Mouse (Mus musculus) monocyte, adult 2 months (primary cell): ENCODE results near the gene Scyl1.
"Not testable (repeated sequence)": the region's sequence is repeated elsewhere in the genome, so short reads cannot be mapped to it uniquely, and the experiment has no call there.

Experiments
- DNase-seq, 2 experiments: peaks; one replicate each; pipeline ENCODE4 v3.0.0; 2022; ENCODE audit warnings: low spot score in 2 of 2, low read depth in 1 of 2

Scyl1 gene

DNA sequence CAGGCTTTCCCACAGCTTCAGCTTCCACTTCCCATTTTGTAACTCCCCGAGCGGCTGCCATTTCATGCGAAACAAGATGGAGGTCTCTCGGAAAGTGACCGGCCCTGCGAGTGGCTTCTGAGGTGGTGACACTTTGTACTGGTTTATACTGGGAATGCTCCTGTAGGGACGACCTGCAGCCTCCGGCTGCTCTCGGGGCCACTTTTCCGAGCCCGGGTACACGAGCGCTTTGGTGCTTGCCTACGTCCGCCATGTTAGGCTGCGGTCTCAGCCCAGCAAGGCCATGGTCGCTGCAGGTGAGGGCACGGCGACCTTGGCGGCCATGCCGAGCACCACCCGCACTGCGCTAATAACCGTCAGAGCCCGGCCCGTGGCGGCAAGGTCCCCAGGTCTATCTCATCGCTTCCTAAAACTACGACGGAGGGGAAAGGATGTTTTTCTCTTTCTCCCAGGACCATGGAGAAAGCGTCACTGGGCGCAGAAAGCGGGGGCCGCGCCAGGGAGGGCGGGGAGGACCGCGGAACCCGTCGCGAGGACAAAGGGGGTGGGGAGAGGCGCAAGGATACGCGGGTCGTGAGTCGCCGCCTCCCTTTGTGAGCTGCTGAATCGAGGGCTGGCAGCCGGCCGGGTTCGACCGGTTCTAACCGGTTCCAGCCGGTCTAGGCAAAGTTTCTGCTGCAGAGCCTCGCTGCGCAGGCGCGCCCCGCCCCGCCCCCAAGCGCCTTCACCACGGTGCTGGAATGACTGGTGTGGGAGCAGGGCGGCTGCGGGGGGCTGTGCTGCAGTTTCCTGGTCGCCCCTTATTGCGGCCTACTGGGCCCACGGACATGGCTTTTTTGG is 32.0 kb upstream of the Scyl1 start:
- peak; percentile 96 to 98 for DNase-seq

- DNase-seq = no peak
These were observed 31.5 kb upstream of the Scyl1 start for GRCm38 (mm10) chr19:5802787-5803040.

GRCm38 (mm10) chr19:5802011-5802786 is 31.0 kb upstream of the Scyl1 start:
- DNase-seq = peak; percentile 82 to 97

GRCm38 (mm10) chr19:5801432-5801964 is 30.3 kb upstream of the Scyl1 start:
- DNase-seq = no peak

GRCm38 (mm10) chr19:5800632-5801431 is 29.6 kb upstream of the Scyl1 start:
- DNase-seq = no peak

DNA sequence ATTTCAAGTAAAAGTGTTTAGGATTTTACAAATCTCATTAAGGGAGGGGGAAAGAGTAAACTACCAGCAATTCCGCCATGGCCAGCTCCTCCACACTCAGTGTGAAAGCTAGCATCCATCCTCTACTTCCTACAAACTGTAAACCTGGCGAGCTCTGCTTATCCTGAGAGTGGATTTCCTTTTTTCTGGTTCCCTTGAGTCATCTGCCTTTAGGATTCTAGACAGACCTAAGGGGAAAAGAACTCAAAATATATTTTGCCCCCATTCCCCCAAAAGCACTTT is 29.1 kb upstream of the Scyl1 start:
- no peak for DNase-seq

GRCm38 (mm10) chr19:5799566-5800349 is 28.5 kb upstream of the Scyl1 start:
- no peak for DNase-seq

- no peak for DNase-seq
These were observed 27.7 kb upstream of the Scyl1 start for GRCm38 (mm10) chr19:5798700-5799479.

DNA sequence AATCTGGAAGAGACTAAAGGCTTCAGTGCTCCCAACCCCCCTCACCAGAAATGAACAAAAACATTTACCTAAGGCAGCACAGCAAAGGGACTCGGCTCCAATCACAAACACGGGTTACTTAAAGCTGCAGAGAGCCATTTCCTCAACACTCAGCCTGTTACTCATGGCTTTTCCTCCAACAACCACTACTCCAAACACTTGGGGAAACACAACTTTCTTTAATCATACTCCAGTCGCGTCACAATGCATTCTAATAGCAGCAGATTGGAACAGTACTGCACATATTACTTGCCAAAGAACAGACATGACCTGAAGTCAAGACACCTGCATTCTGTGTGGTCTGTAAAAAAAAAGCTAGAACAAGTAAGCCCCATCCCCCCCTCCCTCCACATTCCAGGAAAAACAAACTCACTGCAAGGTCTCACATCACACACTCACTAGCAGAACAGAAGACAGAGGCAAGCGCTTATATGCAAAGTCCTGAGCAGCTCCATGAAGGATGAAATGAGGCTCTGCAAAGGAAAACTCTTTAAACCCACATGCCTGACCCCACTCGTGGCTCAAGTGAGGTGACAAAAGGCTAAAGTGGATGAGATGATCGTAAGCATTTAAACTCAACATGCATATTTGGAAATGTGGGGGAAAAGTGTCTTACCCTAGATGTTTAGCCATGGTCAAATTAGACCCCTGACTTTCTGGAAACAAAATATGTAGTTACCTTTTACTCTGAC is 26.3 kb upstream of the Scyl1 start:
- DNase-seq = no peak

DNA sequence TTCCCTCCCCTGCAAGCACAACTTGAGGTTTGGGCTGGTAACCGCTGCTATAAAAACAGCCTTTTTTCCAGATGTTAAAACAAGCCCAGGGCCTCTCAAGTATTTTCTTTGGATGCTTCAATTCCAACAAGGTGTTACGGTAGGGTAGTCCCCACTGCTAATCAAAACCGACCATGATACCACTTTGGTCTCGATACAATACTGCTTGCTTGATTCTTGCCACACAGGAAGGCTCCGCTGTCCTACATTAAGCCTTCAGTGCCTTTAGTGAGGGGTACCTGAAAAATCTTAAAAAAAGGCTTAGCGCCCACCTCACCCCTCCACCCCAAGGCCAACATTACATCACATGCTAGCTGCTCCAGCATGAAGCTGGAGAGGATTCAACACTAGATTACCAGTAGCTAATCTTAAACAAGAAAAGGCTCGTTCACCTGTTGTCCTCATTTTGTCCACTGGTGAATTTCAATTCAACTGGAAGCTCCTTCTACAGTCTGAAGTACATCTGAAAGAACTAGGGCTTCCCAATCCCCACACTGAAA is 25.4 kb upstream of the Scyl1 start:
- DNase-seq = no peak

DNA sequence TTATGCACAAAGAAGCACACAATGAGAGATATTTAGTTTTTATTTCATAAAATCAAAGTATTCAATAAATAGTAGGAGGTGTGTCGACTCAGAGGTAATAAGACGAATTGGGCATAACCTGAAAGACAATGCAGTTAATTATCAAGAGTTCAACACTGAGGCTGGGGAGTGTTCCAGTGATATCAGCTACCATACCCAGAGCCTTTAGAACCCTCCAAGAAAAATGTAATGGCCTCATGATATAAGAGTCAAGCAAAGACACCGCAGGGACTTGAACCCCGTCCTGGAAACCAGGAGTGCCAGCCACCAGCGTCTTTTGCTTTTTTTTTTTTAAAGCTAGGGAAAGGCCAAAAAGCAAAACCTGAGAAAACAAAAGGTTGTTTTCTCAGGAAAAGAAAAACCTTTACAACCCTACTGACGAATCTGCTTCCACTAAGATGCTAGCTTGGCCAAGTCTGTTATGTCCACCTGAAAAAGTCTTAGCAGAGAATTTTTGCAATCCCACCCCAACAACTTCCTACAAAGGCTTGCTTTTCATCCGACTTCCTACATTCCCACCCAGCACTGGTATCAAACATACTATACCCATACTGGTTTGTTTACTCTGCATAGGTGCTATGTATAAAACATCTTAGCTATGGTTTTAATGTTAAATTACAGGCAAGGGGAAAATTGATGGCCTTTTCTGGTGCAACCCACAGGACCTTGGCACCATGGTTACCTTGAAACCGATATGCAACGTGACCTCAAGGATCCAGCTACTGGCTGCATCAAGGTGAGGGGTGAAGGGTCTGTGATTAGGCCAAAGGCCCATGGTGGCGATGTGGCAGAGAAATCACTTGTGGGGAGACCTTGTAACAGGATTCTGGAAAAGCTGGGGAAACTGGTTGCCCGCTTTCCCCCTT is 24.7 kb upstream of the Scyl1 start:
- DNase-seq = no peak

GRCm38 (mm10) chr19:5794771-5795576 is 23.8 kb upstream of the Scyl1 start:
- DNase-seq = no peak

DNA sequence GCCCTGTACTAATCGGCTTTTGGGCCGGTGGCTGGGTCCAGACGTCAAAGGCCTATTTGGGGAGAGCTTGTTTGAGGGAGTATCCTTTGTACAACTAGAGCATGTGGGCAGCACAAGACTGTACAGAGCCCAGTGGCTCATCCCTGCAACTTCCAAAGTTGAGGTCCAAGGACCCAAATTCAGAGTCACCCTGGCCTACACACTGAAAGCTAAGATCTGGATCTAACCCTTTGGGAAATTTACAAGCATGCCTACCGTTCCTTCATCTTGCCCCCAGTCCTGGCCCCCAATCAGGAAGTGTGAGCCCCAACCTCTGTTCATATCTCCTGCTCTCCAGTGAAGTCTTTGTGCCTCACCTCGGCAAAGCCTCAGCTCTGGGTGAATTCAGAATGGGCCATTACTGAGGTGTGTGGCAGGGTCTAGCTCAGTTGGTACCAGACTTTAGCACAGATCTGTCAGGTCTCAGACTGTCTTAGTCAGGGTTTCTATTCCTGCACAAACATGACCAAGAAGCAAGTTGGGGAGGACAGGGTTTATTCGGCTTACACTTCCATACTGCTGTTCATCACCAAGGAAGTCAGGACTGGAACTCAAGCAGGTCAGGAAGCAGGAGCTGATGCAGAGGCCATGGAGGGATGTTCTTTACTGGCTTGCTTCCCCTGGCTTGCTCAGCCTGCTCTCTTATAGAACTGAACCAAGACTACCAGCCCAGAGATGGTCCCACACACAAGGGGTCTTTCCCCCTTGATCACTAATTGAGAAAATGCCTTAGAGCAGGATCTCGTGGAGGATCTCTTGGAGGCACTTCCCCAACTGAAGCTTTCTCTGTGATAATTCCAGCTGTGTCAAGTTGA is 22.9 kb upstream of the Scyl1 start:
- not testable (repeated sequence) for DNase-seq

DNA sequence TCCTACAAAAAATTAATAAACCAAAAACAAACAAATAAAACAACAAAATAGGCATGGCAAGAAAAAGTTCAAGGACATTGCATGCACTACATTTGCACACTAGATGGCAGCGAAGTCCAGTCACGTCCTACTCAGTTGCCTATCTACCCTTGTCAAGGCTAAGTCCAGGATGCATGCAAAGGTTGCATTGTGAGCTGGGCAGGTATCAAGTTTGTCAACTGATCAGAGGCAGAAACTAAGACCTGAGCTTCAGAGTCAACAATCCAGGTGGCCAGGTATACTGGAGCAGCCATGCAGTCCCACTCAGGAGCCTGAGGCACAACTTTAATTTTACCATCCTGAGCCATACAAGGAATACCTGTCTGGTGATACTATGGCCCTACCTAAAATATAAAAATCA is 21.9 kb upstream of the Scyl1 start:
- DNase-seq = no peak

DNA sequence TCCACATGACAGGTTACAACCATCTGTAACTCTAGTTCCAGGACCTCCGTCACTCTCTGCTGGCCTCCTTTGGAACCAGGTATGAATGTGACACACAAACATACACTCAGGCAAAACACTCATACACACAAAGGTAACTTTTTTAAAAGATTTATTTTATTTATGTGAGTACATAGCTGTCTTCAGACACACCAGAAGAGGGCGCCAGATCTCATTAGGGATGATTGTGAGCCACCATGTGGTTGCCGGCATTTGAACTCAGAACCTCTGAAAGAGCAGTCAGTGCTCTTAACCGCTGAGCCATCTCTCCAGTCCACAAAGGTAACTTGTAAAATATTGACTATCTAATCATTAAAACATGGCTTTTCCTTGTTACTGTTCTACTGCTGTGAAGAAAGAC is 20.1 kb upstream of the Scyl1 start:
- no peak for DNase-seq

GRCm38 (mm10) chr19:5789066-5789465 is 17.8 kb upstream of the Scyl1 start:
- DNase-seq = no peak

DNA sequence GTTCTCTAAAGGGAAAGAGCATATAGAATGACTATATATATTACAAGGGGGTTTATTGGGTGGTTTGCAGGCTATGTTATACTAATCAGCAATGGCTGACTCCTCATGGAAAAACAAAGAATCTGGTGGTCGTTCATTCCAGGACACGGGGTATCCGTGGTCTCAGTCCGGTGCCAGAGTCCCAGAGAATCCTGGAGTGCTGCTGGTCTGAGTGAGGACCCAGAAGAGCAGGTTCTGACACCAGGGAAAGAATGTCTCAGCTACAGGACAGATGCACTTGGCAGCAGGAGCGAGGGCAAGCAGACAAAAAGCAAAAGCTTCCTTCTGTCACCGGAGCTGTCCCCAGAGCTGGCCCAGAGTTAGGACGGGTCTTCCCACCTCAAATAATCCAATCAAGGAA is 17.4 kb upstream of the Scyl1 start:
- DNase-seq = no peak
